Mouse (Mus musculus): ENCODE data around the gene Gdf11. TPM values are rescaled to one million over a fixed set of nuclear protein-coding genes. Genes with fewer than 3 reads are reported as not detected.

The Gdf11 gene
- polyA plus RNA-seq, 1 experiment: 14.8 TPM

- TF ChIP-seq POLR2A (IDR thresholded peaks at IDR 0.05; ENCODE audit: borderline replicate concordance, insufficient read depth, low read length) (no peak), CTCF (IDR thresholded peaks at IDR 0.05; ENCODE audit: borderline replicate concordance, insufficient read depth, low read depth, low read length) (no peak)
- Histone ChIP-seq H3K27me3 (ENCODE audit: control insufficient read depth, insufficient read depth, low read length) (no peaks in the 10 kb centered on the region), H3K4me3 (replicated peaks; ENCODE audit: insufficient read depth, low read depth, low read length) (no peak overlapping the region), H3K27ac (ENCODE audit: insufficient read depth, low read length) (no peak overlapping the region), H3K4me1 (ENCODE audit: control insufficient read depth, insufficient read depth, low read length) (peaks cover 43% of the 10 kb centered on the region)
- peak in 1 of 2 experiments; percentile 3 for DNase-seq
- 87% methylated on average over 3 of the region's 3 CpGs for WGBS
Measured at GRCm38 (mm10) chr10:128916665-128917064, 25.1 kb upstream of the Gdf11 start.

GRCm38 (mm10) chr10:128915550-128915949 is 24.0 kb upstream of the Gdf11 start:
- H3K27ac ChIP-seq (ENCODE audit: insufficient read depth, low read length): no peak overlapping the region

GRCm38 (mm10) chr10:128913696-128914095 is 22.2 kb upstream of the Gdf11 start:
- TF ChIP-seq CTCF (IDR thresholded peaks at IDR 0.05; ENCODE audit: borderline replicate concordance, insufficient read depth, low read depth, low read length) (no peak), POLR2A (IDR thresholded peaks at IDR 0.05; ENCODE audit: borderline replicate concordance, insufficient read depth, low read length) (no peak)
- Histone ChIP-seq H3K4me1 (ENCODE audit: control insufficient read depth, insufficient read depth, low read length) (peaks cover 22% of the 10 kb centered on the region), H3K27ac (ENCODE audit: insufficient read depth, low read length) (no peak overlapping the region), H3K27me3 (ENCODE audit: control insufficient read depth, insufficient read depth, low read length) (no peaks in the 10 kb centered on the region), H3K4me3 (replicated peaks; ENCODE audit: insufficient read depth, low read depth, low read length) (no peak overlapping the region)
- peak in 1 of 2 experiments; percentile 35 for DNase-seq
- WGBS: 23% methylated on average over 12 of the region's 12 CpGs

More at GRCm38 (mm10) chr10:128915550-128915949, 24.0 kb upstream of the Gdf11 start:
- 90% methylated on average over 2 of the region's 2 CpGs for WGBS
- Histone ChIP-seq H3K4me3 (replicated peaks; ENCODE audit: insufficient read depth, low read depth, low read length) (no peak overlapping the region), H3K4me1 (ENCODE audit: control insufficient read depth, insufficient read depth, low read length) (peaks cover 38% of the 10 kb centered on the region), H3K27me3 (ENCODE audit: control insufficient read depth, insufficient read depth, low read length) (no peaks in the 10 kb centered on the region)
- TF ChIP-seq POLR2A (IDR thresholded peaks at IDR 0.05; ENCODE audit: borderline replicate concordance, insufficient read depth, low read length) (no peak), CTCF (IDR thresholded peaks at IDR 0.05; ENCODE audit: borderline replicate concordance, insufficient read depth, low read depth, low read length) (no peak)
- peak in 1 of 2 experiments; percentile 6 for DNase-seq

GRCm38 (mm10) chr10:128913219-128913618 is 21.7 kb upstream of the Gdf11 start:
- peak; percentile 88 to 95 for DNase-seq
- H3K27ac ChIP-seq (ENCODE audit: insufficient read depth, low read length): no peak overlapping the region
- peak; percentile 96 for TF ChIP-seq CTCF (IDR thresholded peaks at IDR 0.05; ENCODE audit: borderline replicate concordance, insufficient read depth, low read depth, low read length)
- no peak for TF ChIP-seq POLR2A (IDR thresholded peaks at IDR 0.05; ENCODE audit: borderline replicate concordance, insufficient read depth, low read length)
- no peaks in the 10 kb centered on the region for H3K27me3 ChIP-seq (ENCODE audit: control insufficient read depth, insufficient read depth, low read length)
- no peak overlapping the region for H3K4me3 ChIP-seq (replicated peaks; ENCODE audit: insufficient read depth, low read depth, low read length)
- WGBS: 3% methylated on average over 5 of the region's 5 CpGs
- peaks cover 19% of the 10 kb centered on the region for H3K4me1 ChIP-seq (ENCODE audit: control insufficient read depth, insufficient read depth, low read length)

- no peak for TF ChIP-seq POLR2A (IDR thresholded peaks at IDR 0.05; ENCODE audit: borderline replicate concordance, insufficient read depth, low read length)
- no peak for TF ChIP-seq CTCF (IDR thresholded peaks at IDR 0.05; ENCODE audit: borderline replicate concordance, insufficient read depth, low read depth, low read length)
- no peak overlapping the region for H3K27ac ChIP-seq (ENCODE audit: insufficient read depth, low read length)
Measured at GRCm38 (mm10) chr10:128912791-128913190, 21.3 kb upstream of the Gdf11 start.

GRCm38 (mm10) chr10:128912268-128912667 is 20.8 kb upstream of the Gdf11 start:
- peaks cover 10% of the 10 kb centered on the region for H3K4me1 ChIP-seq (ENCODE audit: control insufficient read depth, insufficient read depth, low read length)
- no peaks in the 10 kb centered on the region for H3K27me3 ChIP-seq (ENCODE audit: control insufficient read depth, insufficient read depth, low read length)
- whole genome bisulfite sequencing: 72% methylated on average over 4 of the region's 4 CpGs
- DNase-seq: no peak
- H3K4me3 ChIP-seq (replicated peaks; ENCODE audit: insufficient read depth, low read depth, low read length): no peak overlapping the region
- H3K27ac ChIP-seq (ENCODE audit: insufficient read depth, low read length): no peak overlapping the region
- TF ChIP-seq POLR2A (IDR thresholded peaks at IDR 0.05; ENCODE audit: borderline replicate concordance, insufficient read depth, low read length) (no peak), CTCF (IDR thresholded peaks at IDR 0.05; ENCODE audit: borderline replicate concordance, insufficient read depth, low read depth, low read length) (no peak)

More at GRCm38 (mm10) chr10:128912791-128913190, 21.3 kb upstream of the Gdf11 start:
- peaks cover 15% of the 10 kb centered on the region for H3K4me1 ChIP-seq (ENCODE audit: control insufficient read depth, insufficient read depth, low read length)
- H3K4me3 ChIP-seq (replicated peaks; ENCODE audit: insufficient read depth, low read depth, low read length): no peak overlapping the region
- 45% methylated on average over 4 of the region's 4 CpGs for WGBS
- DNase-seq: no peak
- H3K27me3 ChIP-seq (ENCODE audit: control insufficient read depth, insufficient read depth, low read length): no peaks in the 10 kb centered on the region

- TF ChIP-seq CTCF (IDR thresholded peaks at IDR 0.05; ENCODE audit: borderline replicate concordance, insufficient read depth, low read depth, low read length) (no peak), POLR2A (IDR thresholded peaks at IDR 0.05; ENCODE audit: borderline replicate concordance, insufficient read depth, low read length) (no peak)
- Histone ChIP-seq H3K4me3 (replicated peaks; ENCODE audit: insufficient read depth, low read depth, low read length) (no peak overlapping the region), H3K4me1 (ENCODE audit: control insufficient read depth, insufficient read depth, low read length) (peaks cover 5% of the 10 kb centered on the region), H3K27ac (ENCODE audit: insufficient read depth, low read length) (no peak overlapping the region), H3K27me3 (ENCODE audit: control insufficient read depth, insufficient read depth, low read length) (no peaks in the 10 kb centered on the region)
- DNase-seq: no peak
- 73% methylated on average over 6 of the region's 6 CpGs for WGBS
Measured at GRCm38 (mm10) chr10:128911430-128911829, 19.9 kb upstream of the Gdf11 start.

- Histone ChIP-seq H3K27ac (ENCODE audit: insufficient read depth, low read length) (no peak overlapping the region; the same call in 1 of the 2 replicates), H3K27me3 (ENCODE audit: control insufficient read depth, insufficient read depth, low read length) (no peaks in the 10 kb centered on the region), H3K4me3 (replicated peaks; ENCODE audit: insufficient read depth, low read depth, low read length) (peak overlapping the region; percentile 60), H3K4me1 (ENCODE audit: control insufficient read depth, insufficient read depth, low read length) (peaks cover 5% of the 10 kb centered on the region)
- TF ChIP-seq CTCF (IDR thresholded peaks at IDR 0.05; ENCODE audit: borderline replicate concordance, insufficient read depth, low read depth, low read length): no peak
- TF ChIP-seq POLR2A (IDR thresholded peaks at IDR 0.05; ENCODE audit: borderline replicate concordance, insufficient read depth, low read length): no peak
- DNase-seq: no peak
- 2% methylated on average over 46 of the region's 66 CpGs for WGBS
Measured at GRCm38 (mm10) chr10:128910066-128910841, 18.7 kb upstream of the Gdf11 start.

Data from cerebellum, adult 2 months (tissue).